Mouse (Mus musculus) embryonic facial prominence, embryonic 15.5 days (tissue): ENCODE data around the gene Slc16a8. TPM values are rescaled to one million over a fixed set of nuclear protein-coding genes. Genes with fewer than 3 reads are reported as not detected.

Experiments used
- ATAC-seq: fragments of 200-750 bp; cut with Nextera tagmentation; 2 replicates; pipeline ENCODE4 v1.8.0; 2017; ENCODE audit warnings: low read depth, moderate TSS enrichment; ENCODE audit not compliant: insufficient number of reproducible peaks, low FRiP score, low TSS enrichment
- H3K27ac ChIP-seq: fragments of 300-500 bp; sonication (generic); replicated peaks from 2 replicates; pipeline ENCODE4 v1.5.1; 2015; ENCODE audit warnings: mild to moderate bottlenecking, inconsistent platforms
- H3K27me3 ChIP-seq: fragments of 300-500 bp; sonication (generic); 2 replicates; pipeline ENCODE4 v1.6.1; 2015; ENCODE audit warnings: inconsistent platforms
- H3K36me3 ChIP-seq: fragments of 300-500 bp; sonication (generic); 2 replicates; pipeline ENCODE4 v1.6.1; 2015; ENCODE audit warnings: mild to moderate bottlenecking, inconsistent platforms
- H3K4me1 ChIP-seq: fragments of 300-500 bp; sonication (generic); 2 replicates; pipeline ENCODE4 v1.6.1; 2015; ENCODE audit warnings: inconsistent platforms
- H3K4me2 ChIP-seq: fragments of 300-500 bp; sonication (generic); replicated peaks from 2 replicates; pipeline ENCODE4 v1.6.1; 2015; ENCODE audit warnings: mild to moderate bottlenecking, inconsistent platforms
- H3K4me3 ChIP-seq: fragments of 300-500 bp; sonication (generic); replicated peaks from 2 replicates; pipeline ENCODE4 v1.5.1; 2015; ENCODE audit warnings: mild to moderate bottlenecking, inconsistent platforms
- H3K9ac ChIP-seq: fragments of 300-500 bp; sonication (generic); 2 replicates; pipeline ENCODE4 v1.6.1; 2015; ENCODE audit warnings: inconsistent platforms
- H3K9me3 ChIP-seq: fragments of 300-500 bp; sonication (generic); replicated peaks from 2 replicates; pipeline ENCODE4 v1.6.1; 2016; ENCODE audit warnings: inconsistent platforms
- WGBS: fragments of 180-500 bp; shearing (Covaris S2); methylation state at CpG from one replicate; pipeline ENCODE4 v1.1.7; 2015; 5-methylcytosine and 5-hydroxymethylcytosine counted together
- polyA plus RNA-seq: library from polyadenylated mRNA; unstranded; fragments of >200 nt; fragmentation: Nextera tagmentation; extraction: Ambion mirVana; gene quantifications from 2 replicates; pipeline ENCODE4 v1.2.1, GENCODE M21; 2015

Gene Slc16a8
- polyA plus RNA-seq, 1 experiment from 2014 or later = 0.35 TPM

DNA sequence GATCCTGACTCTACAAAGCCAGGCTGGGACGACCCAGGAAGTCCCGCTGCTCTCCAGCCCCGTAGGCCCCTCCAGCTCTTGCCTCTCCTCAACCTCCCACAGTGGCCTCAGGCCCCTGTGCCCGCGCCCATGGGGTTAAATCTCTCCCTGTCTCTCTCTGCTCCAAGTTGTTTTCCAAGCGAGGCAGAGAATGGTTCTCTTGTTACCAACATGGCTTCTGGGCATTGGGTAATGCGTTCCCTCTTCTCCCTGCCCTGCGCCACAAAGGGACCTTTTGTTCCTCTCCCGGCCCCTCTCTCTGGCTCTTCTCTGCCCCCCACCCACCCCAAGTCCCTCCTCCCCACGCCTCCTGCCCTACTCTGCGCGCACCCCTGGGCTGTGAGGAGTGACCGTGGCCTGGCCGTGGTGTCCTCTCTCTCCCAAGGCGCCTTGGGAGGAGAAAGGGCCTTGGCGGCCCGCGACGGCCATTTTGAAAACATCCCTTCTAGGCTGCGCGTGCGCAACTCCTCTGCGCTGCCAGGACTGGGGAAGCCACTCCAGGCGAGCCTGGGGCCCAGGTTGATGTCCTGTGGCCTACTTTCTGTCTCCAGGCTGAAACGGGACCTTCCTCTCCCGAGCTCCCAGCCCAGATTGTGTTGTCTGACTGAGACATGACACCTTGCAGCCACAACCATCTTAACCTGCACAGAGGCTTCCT, 41.7 kb downstream of the Slc16a8 start:
- peak; percentile 58 for ATAC-seq
- Histone ChIP-seq H3K4me1 (no peaks in the 10 kb centered on the region), H3K27ac (0 out of 2 replicates have a peak overlapping the region, but pooled peaks have one; percentile 12), H3K4me2 (no peak overlapping the region), H3K36me3 (no peaks in the 10 kb centered on the region), H3K27me3 (no peaks in the 10 kb centered on the region), H3K9me3 (no peaks in the 10 kb centered on the region), H3K4me3 (no peak overlapping the region), H3K9ac (no peak overlapping the region)
- 64% methylated on average over 26 of the region's 26 CpGs for WGBS

DNA sequence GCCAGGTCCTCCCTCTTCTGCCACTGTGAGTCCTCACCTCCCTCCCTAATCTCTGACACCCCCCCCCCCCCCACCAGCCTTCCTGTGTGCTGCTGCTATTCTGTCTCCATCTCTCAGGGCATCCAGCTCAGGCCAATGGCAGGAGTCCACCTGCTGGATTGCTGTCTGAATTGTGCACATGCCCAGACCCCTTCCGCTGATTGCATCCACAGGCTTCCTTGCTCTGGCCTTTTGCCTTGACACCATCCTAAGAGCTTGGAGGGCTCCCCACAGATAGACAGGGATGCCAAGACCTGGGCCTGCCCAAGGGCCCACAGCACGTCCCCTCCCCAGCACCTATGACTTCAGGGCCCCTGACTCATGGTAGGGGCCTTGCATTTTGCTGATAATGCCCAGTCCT, 44.2 kb downstream of the Slc16a8 start:
- H3K27me3 ChIP-seq = no peaks in the 10 kb centered on the region
- WGBS = 73% methylated on average over 2 of the region's 2 CpGs
- H3K36me3 ChIP-seq = no peaks in the 10 kb centered on the region
- ATAC-seq = no peak
- H3K9ac ChIP-seq = no peak overlapping the region
- no peak overlapping the region for H3K4me2 ChIP-seq
- H3K9me3 ChIP-seq = no peaks in the 10 kb centered on the region
- H3K4me1 ChIP-seq = no peaks in the 10 kb centered on the region
- no peak overlapping the region for H3K4me3 ChIP-seq
- H3K27ac ChIP-seq = no peak overlapping the region

DNA sequence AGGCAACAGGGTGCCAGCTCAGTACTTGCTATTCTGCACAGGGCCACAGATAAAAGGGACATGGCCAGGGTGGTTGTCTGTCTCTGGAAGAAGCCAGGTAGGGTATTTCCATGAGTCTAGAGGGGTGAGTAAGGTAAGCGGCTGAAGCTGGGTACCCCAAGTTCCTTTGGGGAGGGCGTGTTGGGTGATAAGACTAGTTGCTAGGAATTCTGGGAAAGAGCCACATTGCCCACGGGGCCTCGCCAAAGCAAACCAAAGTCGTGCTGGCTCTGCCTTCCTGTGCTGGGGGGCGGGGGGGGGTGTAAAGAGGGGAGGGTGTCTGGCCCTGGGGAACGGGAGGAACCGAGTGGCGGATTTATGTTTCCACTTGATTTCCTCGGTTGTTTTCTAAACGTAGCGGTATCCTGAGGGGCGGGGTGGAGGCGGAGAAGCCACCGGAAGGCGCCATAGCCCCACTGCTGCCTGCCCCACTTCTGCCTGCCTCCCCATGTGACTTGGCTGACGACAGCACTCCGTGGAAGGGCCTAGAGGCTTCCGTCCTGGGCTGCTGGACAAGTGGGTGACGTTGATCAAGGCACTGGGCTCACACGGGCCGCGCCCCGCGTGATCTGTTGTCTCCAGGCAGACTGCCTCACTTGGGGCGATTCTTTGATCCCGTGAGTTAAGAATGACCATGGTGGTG, 45.7 kb downstream of the Slc16a8 start:
- Histone ChIP-seq H3K27ac (no peak overlapping the region), H3K36me3 (no peaks in the 10 kb centered on the region), H3K27me3 (no peaks in the 10 kb centered on the region), H3K4me2 (no peak overlapping the region), H3K9ac (no peak overlapping the region), H3K9me3 (no peaks in the 10 kb centered on the region), H3K4me3 (no peak overlapping the region), H3K4me1 (no peaks in the 10 kb centered on the region)
- no peak for ATAC-seq
- WGBS = 73% methylated on average over 27 of the region's 27 CpGs

GRCm38 (mm10) chr15:79208211-79208610, 46.4 kb downstream of the Slc16a8 start:
- Histone ChIP-seq H3K9me3 (no peaks in the 10 kb centered on the region), H3K4me2 (no peak overlapping the region), H3K9ac (no peak overlapping the region), H3K36me3 (no peaks in the 10 kb centered on the region), H3K4me3 (no peak overlapping the region), H3K4me1 (no peaks in the 10 kb centered on the region), H3K27ac (no peak overlapping the region), H3K27me3 (no peaks in the 10 kb centered on the region)
- no peak for ATAC-seq
- WGBS = 82% methylated on average over 6 of the region's 6 CpGs

- Histone ChIP-seq H3K4me2 (no peak overlapping the region), H3K4me1 (peaks cover 20% of the 10 kb centered on the region), H3K27ac (0 out of 2 replicates have a peak overlapping the region, but pooled peaks have one; percentile 7), H3K27me3 (no peaks in the 10 kb centered on the region), H3K4me3 (no peak overlapping the region), H3K36me3 (no peaks in the 10 kb centered on the region), H3K9me3 (no peaks in the 10 kb centered on the region), H3K9ac (no peak overlapping the region)
- no peak for ATAC-seq
- 41% methylated on average over 10 of the region's 10 CpGs for WGBS
Measured at GRCm38 (mm10) chr15:79202575-79202974, 52.0 kb downstream of the Slc16a8 start.

GRCm38 (mm10) chr15:79201491-79202150, 52.9 kb downstream of the Slc16a8 start:
- no peak overlapping the region for H3K4me2 ChIP-seq
- H3K36me3 ChIP-seq = no peaks in the 10 kb centered on the region
- no peak overlapping the region for H3K4me3 ChIP-seq
- peaks cover 20% of the 10 kb centered on the region for H3K4me1 ChIP-seq
- 4% methylated on average over 13 of the region's 13 CpGs for WGBS
- H3K27me3 ChIP-seq = no peaks in the 10 kb centered on the region
- no peaks in the 10 kb centered on the region for H3K9me3 ChIP-seq
- 0 out of 2 replicates have a peak overlapping the region, but pooled peaks have one; percentile 44 for H3K27ac ChIP-seq
- ATAC-seq = peak; percentile 60
- no peak overlapping the region for H3K9ac ChIP-seq

Other genes starting within 250 kb of the Slc16a8 start
- gene H1f0, start 226.3 kb downstream of the Slc16a8 start, polyA plus RNA-seq = 553 and 582 TPM in 2 replicates
- gene Galr3, start 212.9 kb downstream of the Slc16a8 start, polyA plus RNA-seq = 0.14 and 0.37 TPM in 2 replicates
- gene Ankrd54, start 191.9 kb downstream of the Slc16a8 start, polyA plus RNA-seq = 58.7 and 71.7 TPM in 2 replicates
- 197 and 205 TPM in 2 replicates for gene Eif3l, start 179.6 kb downstream of the Slc16a8 start, polyA plus RNA-seq
- 16.8 and 17.3 TPM in 2 replicates for gene Micall1, start 145.9 kb downstream of the Slc16a8 start, polyA plus RNA-seq
- gene Polr2f, start 113.8 kb downstream of the Slc16a8 start, polyA plus RNA-seq = 304 and 333 TPM in 2 replicates
- 17.2 and 25.2 TPM in 2 replicates for gene 1700088E04Rik, start 113.5 kb downstream of the Slc16a8 start, polyA plus RNA-seq
- gene Sox10, start 89.5 kb downstream of the Slc16a8 start, polyA plus RNA-seq = 11.8 and 12.5 TPM in 2 replicates
- 46.2 and 50.4 TPM in 2 replicates for gene Pick1, start 25.6 kb downstream of the Slc16a8 start, polyA plus RNA-seq
- 0.94 and 1.3 TPM in 2 replicates for gene Gm49486, start 25.4 kb downstream of the Slc16a8 start, polyA plus RNA-seq
- 16.1 and 18.5 TPM in 2 replicates for gene Baiap2l2, start 30.8 kb upstream of the Slc16a8 start, polyA plus RNA-seq
- 16.2 and 17.0 TPM in 2 replicates for gene Pla2g6, start 73.6 kb upstream of the Slc16a8 start, polyA plus RNA-seq
- gene Maff, start 91.9 kb upstream of the Slc16a8 start, polyA plus RNA-seq = 3.5 and 3.7 TPM in 2 replicates
- 87.4 and 92.8 TPM in 2 replicates for gene Tmem184b, start 148.8 kb upstream of the Slc16a8 start, polyA plus RNA-seq
- 113 and 117 TPM in 2 replicates for gene Csnk1e, start 200.8 kb upstream of the Slc16a8 start, polyA plus RNA-seq